Mouse (Mus musculus): ENCODE data around the gene Cyp2d9.
"Not testable (repeated sequence)": the region's sequence is repeated elsewhere in the genome, so short reads cannot be mapped to it uniquely, and the experiment has no call there.

Gene Cyp2d9

DNA sequence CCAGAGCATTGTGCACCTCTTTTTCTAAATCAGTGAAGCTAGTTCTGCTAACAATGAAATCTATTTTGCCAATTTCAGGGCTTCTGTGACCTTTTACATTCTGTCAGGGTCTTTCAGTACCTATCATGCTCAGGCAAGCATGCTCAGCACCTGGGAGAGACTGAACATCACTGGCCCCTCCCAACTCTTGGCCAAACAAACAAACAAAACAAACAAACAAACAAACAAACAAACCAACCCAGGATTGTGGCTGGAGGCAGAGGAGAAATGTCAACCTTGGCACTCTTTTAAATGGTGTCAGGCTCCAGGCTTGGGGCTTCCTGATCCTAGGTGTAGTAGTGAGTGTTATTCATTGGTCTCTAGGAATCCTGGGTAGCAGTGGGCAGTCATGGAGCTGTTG is at the start of gene Cyp2d9:
Gene Cyp2d9 (plus strand): TSS at position 301 of the 400 bp plus-strand sequence.
- DNase-seq (ENCODE audit: low read depth, low spot score), result no peak

- no peak for DNase-seq (ENCODE audit: low read depth, low spot score)
These were observed 47.5 kb upstream of the Cyp2d9 start for GRCm38 (mm10) chr15:82385729-82386128.

DNA sequence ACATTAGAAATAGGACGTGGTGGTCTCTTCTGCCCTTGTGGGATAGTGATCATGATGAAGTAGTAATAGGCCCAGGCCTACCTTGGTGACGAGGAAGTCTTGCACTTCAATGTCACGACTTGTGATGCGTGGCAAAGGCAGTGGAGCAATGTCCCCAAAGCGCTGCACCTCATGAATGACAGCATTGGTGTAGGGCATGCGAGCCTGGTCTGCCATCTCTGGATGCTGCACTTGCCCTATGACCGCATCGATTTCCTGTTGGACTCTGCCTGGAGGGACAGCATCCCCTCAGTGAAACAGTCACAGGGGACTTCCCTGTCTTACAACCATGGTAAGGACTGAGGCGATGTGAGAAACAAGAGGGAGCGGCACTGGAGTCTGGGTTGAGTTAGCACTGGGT is 43.3 kb upstream of the Cyp2d9 start:
- not testable (repeated sequence) for DNase-seq (ENCODE audit: low read depth, low spot score)

DNA sequence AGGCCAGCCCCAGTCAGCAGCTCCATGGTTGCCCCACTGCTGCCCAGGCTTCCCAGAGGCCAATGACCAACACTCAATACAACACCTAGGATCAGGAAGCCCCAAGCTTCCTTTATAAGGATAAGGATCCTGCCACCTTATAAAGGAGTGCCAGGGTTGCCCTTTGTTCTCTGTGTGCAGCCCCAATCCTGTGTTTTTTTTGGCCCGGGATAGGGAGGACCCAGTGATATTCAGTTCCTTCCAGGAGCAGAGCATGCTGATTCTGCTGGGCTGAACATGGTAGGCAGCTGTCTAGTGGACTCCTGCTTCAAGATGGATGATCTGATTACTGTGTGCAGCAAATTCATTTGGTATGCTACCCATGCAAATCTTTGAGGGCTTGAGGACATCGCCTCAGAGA is 39.3 kb upstream of the Cyp2d9 start, which contains the start of gene Cyp2d11:
Gene Cyp2d11 (minus strand): TSS at position 101 of the 400 bp plus-strand sequence.
- not testable (repeated sequence) for DNase-seq (ENCODE audit: low read depth, low spot score)

DNA sequence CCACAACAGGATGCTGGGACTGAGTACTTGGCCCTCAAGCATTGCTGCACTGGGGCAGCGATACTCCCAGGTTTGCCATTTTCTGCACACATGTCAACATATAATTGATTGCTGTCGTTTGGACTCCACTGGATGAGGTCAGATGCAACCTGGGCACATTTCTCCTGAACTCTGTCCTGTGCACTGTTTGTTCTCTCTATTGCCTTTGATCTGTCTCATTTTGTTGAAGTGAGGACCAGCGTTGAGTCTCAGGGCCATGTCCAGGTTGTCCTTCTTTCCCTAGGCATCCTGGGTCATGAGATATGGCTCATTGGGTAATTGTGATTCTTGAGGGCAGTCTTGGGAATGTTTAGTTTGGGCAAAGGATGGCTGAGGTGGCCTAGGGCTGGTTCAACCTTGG is 37.3 kb upstream of the Cyp2d9 start:
- not testable (repeated sequence) for DNase-seq (ENCODE audit: low read depth, low spot score)

DNA sequence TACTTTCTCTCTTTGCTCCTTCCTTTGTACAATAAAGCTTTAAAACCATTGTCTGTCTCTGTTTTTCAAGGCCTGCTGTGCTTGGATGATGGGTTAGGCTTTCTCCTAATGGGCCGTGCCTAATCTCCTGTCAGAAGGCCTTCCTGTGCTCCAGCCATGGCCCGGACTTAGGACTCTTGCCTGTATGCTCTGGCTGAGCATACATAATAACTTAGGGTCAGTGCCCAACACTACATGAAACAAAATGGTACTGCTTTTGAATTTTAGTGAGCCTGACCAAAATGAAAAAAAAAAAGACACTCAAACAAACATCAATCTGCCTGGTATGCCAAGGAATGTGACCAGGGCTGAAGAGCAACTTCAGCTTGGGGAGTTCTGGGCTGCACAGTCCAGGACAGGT is 31.7 kb upstream of the Cyp2d9 start:
- DNase-seq (ENCODE audit: low read depth, low spot score), result no peak

GRCm38 (mm10) chr15:82402106-82402505 is 31.1 kb upstream of the Cyp2d9 start:
- no peak for DNase-seq (ENCODE audit: low read depth, low spot score)

DNA sequence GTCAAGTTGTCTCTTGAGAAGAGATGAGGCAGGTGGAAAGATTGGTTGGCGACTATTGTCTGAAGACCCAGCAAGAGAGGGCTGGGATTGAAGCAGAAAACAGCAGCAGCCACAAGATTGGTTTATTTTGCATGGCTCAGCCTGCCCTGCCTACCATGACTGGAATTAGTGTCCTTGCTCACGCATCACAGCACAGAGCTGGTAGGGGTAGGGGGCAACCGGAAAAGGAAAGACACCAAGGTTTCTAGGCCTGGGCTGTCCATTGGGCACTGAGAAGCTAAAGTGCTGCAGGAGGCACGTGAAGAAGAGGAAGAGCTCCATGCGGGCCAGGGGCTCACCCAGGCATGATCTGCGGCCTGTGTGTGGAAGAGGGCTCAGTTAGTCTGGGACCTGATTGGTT is 30.5 kb upstream of the Cyp2d9 start:
- DNase-seq (ENCODE audit: low read depth, low spot score), result no peak

DNA sequence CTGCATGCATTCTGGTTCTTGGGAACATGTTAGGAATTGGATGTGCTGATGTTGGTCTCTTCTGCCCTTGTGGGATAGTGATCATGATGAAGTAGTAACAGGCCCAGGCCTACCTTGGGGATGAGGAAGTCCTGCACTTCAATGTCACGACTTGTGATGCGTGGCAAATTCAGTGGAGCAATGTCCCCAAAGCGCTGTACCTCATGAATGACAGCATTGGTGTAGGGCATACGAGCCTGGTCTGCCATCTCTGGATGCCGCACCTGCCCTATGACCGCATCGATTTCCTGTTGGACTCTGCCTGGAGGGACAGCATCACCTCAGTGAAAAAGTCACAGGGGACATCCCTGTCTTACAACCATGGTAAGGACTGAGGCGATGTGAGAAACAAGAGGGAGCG is 29.6 kb upstream of the Cyp2d9 start:
- no peak for DNase-seq (ENCODE audit: low read depth, low spot score)

GRCm38 (mm10) chr15:82404163-82404562 is 29.1 kb upstream of the Cyp2d9 start:
- no peak for DNase-seq (ENCODE audit: low read depth, low spot score)

DNA sequence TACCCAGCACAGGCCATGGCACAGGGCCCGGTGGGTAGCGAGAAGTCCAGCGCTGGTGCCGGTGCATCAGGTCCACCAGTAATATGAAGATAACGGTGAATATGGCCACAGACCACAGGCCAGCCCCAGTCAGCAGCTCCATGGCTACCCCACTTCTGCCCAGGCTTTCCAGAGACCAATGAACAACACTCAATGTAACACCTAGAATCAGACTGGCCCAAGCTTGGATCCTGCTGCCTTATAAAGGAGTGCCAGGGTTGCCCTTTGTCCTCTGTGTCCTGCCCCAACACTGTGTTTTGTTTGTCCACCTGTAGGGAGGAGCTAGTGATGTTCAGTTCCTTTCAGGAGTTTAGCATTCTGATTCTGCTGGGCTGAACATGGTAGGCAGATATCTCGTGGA is 26.3 kb upstream of the Cyp2d9 start, which contains the start of gene Cyp2d10:
Gene Cyp2d10 (minus strand): TSS at position 215 of the 400 bp plus-strand sequence.
- DNase-seq (ENCODE audit: low read depth, low spot score), result no peak

GRCm38 (mm10) chr15:82407536-82407935 is 25.7 kb upstream of the Cyp2d9 start:
- DNase-seq (ENCODE audit: low read depth, low spot score), result no peak

DNA sequence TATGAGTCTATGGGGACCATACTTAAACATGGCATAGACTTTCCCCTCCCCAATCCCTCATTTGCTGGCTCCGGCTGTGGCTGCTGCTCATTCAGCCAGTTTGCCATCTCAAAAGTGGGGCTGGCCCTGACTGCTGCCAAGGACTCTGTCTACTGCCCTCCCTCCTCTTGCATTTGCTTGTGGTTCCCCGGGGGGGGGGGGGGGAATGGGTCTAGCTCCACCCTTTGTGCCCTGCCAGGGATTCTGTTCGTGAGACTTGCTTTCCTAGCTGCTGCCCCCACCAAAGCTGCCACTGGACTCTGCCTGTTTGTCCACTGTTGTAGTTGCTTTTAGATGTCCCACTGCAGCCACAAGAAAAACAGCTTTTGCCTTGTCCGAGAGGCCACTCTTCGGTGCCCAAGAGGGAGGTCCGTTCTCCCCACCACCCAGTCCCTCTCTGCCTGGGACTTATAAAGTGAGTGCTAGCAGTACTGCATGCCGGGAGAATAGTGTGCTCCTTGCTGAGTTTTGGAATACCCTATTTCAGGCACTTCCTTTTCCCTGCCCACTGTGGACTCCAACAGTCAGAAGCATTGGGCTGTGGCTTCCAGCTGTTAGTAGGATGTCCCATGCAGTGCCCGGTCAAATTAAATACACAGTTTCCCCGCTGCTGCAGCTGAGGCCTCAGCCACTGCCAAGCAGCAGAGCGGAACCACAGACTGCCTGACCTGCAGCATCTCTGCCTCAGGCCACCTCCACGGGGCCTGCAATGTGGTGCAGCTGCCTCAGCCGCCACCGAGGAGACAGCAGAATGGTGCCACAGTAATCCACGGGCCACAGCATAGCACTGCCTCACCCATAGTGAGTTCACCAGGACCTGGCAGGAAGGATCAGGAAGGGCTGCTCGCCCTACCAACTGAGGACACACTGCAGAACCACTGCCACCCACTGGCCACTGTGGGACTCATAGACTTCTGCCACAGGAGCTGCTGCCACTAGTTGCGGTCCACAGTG is 16.1 kb upstream of the Cyp2d9 start:
- DNase-seq (ENCODE audit: low read depth, low spot score), result peak; percentile 69

DNA sequence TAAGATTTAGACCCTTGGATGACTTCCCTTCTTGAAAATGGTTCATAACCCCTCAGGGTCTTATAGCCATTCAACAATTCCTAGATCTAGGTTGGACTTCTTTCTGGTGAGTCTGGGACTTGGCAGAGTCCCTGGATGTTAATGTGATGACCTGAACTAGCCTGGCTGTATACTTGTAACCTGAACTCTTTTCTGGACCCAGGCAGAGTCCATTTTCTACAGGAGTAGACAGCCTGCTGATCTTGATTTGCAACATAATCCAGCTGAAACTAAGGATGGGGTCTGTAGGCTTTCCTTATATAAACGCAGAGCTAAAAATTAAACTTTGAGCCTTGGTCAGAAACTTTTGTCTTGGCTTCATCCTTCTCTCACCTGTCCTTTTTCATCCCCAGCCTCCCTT is 14.6 kb upstream of the Cyp2d9 start:
- no peak for DNase-seq (ENCODE audit: low read depth, low spot score)

- DNase-seq (ENCODE audit: low read depth, low spot score), result no peak
These were observed 10.3 kb upstream of the Cyp2d9 start for GRCm38 (mm10) chr15:82422935-82423334.

DNA sequence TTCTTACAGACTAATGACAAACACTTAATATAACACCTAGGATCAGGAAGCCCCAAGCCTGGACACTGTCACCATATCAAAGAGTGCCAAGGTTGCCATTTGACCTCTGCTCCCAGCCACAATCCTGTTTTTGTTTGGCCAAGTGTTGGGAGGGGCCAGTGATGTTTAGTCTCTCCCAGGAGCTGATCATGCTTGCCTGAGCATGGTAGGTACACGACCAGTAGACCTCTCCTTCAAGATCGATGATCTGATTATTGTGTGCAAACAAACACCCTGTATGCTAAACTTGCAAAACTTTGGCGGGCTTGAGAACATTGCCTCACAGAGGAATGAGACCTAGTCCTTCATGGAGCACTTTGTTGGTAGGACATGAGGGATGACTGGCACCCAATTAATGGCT is 9.8 kb upstream of the Cyp2d9 start:
- no peak for DNase-seq (ENCODE audit: low read depth, low spot score)

- DNase-seq (ENCODE audit: low read depth, low spot score), result no peak
These were observed 384 bp downstream of the Cyp2d9 start for GRCm38 (mm10) chr15:82433621-82434020.

DNA sequence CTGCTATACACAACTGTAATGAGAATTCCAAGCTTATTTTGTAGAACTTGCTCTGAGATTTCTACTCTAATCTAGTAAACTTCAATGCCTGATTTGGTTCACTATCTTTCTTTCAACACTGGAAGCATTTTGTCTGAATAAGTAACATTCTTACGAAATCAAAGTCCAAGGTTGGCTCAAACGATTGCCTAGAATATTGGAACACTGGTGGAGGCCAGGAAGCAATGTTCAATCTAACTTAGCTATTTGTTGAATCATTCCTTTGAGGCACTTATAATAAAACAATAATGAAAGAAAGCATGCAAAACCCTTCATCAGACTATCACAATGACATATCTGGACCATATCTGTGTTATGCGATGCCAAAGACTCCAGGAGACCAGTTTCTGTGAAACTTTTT is 1.3 kb downstream of the Cyp2d9 start:
- no peak for DNase-seq (ENCODE audit: low read depth, low spot score)

DNA sequence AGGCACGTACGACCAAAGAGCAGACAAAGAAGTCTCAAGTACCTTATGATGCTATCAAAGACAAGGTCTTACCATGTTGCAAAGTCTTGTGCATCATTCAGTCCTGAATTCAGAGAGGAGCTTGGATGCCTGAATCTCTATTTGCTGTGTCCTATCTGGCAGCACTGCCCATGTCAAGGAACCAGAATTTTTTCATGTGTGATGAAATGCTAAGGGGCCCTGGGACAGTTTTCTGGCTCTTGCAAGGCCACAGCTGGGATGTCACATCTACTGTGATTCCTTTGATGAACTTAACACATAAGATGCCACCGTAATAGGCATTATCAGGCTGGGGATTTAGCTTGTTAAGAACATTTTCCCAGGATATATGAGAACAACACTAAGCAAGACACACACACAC is 1.8 kb downstream of the Cyp2d9 start:
- no peak for DNase-seq (ENCODE audit: low read depth, low spot score)

DNA sequence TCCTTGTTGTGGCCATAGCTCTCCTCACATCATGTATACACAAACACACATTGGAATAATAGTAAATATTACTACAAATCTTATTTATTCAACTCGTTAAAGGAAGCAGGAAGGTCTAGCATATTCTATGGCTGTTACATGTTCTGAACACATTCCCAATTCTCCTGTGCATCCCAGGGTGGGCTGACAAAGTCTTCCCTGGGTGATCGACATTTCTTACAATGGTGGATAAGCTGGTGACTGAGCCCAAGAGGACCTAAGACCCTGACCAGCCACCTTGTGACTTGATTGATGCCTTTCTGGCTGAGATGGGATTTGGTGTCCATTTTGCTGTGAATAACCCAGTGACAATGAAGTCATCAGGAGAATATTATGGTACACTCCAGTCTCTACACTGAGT is 2.4 kb downstream of the Cyp2d9 start:
- DNase-seq (ENCODE audit: low read depth, low spot score), result no peak

DNA sequence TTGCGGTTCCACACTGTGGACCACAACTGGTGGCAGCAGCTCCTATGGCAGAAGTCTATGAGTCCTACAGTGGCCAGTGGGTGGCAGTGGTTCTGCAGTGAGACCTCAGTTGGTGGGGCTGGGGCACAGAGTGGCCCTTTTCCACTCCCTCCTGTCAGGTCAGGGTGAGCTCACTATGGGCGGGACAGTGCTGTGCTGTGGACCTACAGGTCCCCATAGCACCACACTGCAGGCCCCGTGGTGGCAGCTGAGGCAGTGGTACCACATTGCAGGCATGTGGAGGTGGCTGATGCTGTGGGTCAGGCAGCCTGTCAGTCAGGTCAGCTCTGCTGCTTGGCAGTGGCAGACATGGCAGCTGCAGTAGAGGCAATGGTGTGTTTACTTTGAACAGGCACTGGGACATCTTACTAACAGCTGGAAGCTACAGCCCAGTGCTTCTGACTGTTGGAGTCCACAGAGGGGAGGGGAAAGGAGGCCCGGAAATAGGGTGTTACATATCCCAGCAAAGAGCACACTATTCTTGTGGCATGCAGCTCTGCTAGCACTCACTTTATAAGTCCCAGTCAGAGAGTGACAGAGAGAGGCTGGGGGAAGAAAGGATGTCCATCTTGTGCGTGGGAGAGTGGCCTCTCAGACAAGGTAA is 4.9 kb downstream of the Cyp2d9 start:
- DNase-seq (ENCODE audit: low read depth, low spot score), result peak; percentile 4

DNA sequence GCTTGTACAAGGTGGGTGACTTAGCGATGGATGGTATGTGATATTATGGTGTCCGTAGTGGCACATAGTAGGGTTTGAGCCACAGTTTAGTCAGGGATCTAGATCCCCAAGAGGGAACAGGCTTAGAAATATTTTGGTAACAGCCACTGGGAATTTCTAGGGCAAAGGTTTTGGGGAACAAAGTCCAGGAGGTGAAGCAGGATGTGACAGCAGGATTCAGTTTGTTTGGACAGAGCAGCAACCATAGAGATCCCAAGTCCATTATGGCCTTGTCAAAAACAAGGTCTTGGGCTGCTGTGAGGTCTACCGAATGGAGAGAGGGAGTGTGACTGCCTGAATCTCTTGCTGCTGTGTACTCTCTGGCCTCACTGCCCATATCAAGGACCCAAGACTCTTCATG is 10.4 kb downstream of the Cyp2d9 start:
- DNase-seq (ENCODE audit: low read depth, low spot score), result no peak

GRCm38 (mm10) chr15:82445196-82445595 is 12.0 kb downstream of the Cyp2d9 start:
- DNase-seq (ENCODE audit: low read depth, low spot score), result no peak

Measured in ES-CJ7 (cell line).